29 mouse cellular contexts compared by ENCODE assay signal in genomic region chr3:32468411-32468810, GRCm38 (mm10). TPM values are rescaled to one million over a fixed set of nuclear protein-coding genes. Genes with fewer than 3 reads are reported as not detected.
"Had no signal": no experiment of that assay in that cellular context is flagged by ENCODE, and none has a peak within 500 bp of the region (broad histone marks: within the 10 kb centered on the region; RNA-seq: fewer than 3 reads in every experiment).

No protein-coding gene starts in this region.

- H3K9me3 ChIP-seq: heart, embryonic 13.5 days; heart, embryonic 15.5 days; hindbrain, embryonic 13.5 days; hindbrain, embryonic 15.5 days; intestine, embryonic 15.5 days; kidney, embryonic 15.5 days; limb, embryonic 13.5 days; limb, embryonic 15.5 days; liver, embryonic 12.5 days had no signal

- H3K4me1 ChIP-seq: hindbrain, embryonic 15.5 days; intestine, embryonic 15.5 days; liver, embryonic 12.5 days had no signal

- H3K4me3 ChIP-seq: heart, adult 2 months; heart, embryonic 13.5 days; heart, embryonic 15.5 days; hindbrain, embryonic 13.5 days; hindbrain, embryonic 15.5 days; intestine, embryonic 15.5 days; kidney, embryonic 15.5 days; limb, embryonic 13.5 days; limb, embryonic 15.5 days; liver, embryonic 12.5 days had no signal

- H3K4me2 ChIP-seq: heart, embryonic 11.5 days; heart, embryonic 13.5 days; heart, embryonic 15.5 days; hindbrain, embryonic 13.5 days; hindbrain, embryonic 15.5 days; intestine, embryonic 15.5 days; kidney, embryonic 15.5 days; limb, embryonic 13.5 days; limb, embryonic 15.5 days; liver, embryonic 12.5 days had no signal

- H3K27ac ChIP-seq: heart, adult 2 months; heart, embryonic 13.5 days; heart, embryonic 15.5 days; hindbrain, embryonic 13.5 days; hindbrain, embryonic 15.5 days; hindbrain, postnatal 0 days; intestine, embryonic 15.5 days; kidney, embryonic 15.5 days; kidney, postnatal 0 days; limb, embryonic 13.5 days; limb, embryonic 15.5 days; liver, embryonic 12.5 days had no signal

- DNase-seq: forebrain, postnatal 0 days; gastrocnemius, postnatal 14 days; gastrocnemius, postnatal 36 days; heart, adult 2 months; heart, postnatal 14 days; heart, postnatal 36 days; kidney, adult 11 months; kidney, adult 2 months; kidney, adult 9 months; kidney, postnatal 14 days; kidney, postnatal 36 days; layer of hippocampus, adult 9-11 months; layer of hippocampus, postnatal 36 days; left cerebral cortex, postnatal 4 days had no signal

- H3K27me3 ChIP-seq: heart, embryonic 13.5 days; heart, embryonic 15.5 days; hindbrain, embryonic 13.5 days; hindbrain, embryonic 15.5 days; intestine, embryonic 15.5 days; kidney, embryonic 15.5 days; limb, embryonic 13.5 days; limb, embryonic 15.5 days; liver, embryonic 12.5 days had no signal

- H3K9ac ChIP-seq: forebrain, postnatal 0 days; heart, embryonic 13.5 days; heart, embryonic 15.5 days; hindbrain, embryonic 13.5 days; hindbrain, embryonic 15.5 days; intestine, embryonic 15.5 days; kidney, embryonic 15.5 days; limb, embryonic 13.5 days; limb, embryonic 15.5 days; liver, embryonic 12.5 days had no signal

- ATAC-seq: forebrain, postnatal 0 days; hindbrain, postnatal 0 days; intestine, embryonic 15.5 days; liver, embryonic 12.5 days had no signal

RNA-seq across cellular contexts. Expression of gene Kcnmb3, which starts 23.6 kb away (rescaled TPM):
- total RNA-seq: forebrain, postnatal 0 days; gastrocnemius, adult 8-10 months; gastrocnemius, postnatal 14 days; heart, adult 2 months; heart, postnatal 36 days; hematopoietic stem cell, adult 5-6 weeks; hindbrain, postnatal 0 days; liver, adult 2 months had no signal
- polyA plus RNA-seq: forebrain, postnatal 0 days; heart, adult 2 months; heart, embryonic 15.5 days; hindbrain, embryonic 13.5 days; hindbrain, embryonic 15.5 days; hindbrain, postnatal 0 days; intestine, embryonic 15.5 days; kidney, embryonic 15.5 days; kidney, postnatal 0 days; limb, embryonic 15.5 days; liver, adult 2 months; liver, embryonic 12.5 days had no signal
